Mouse (Mus musculus) adrenal gland, adult 18-20 months (tissue): ENCODE results near the gene Car9. TPM values are rescaled to one million over a fixed set of nuclear protein-coding genes. Genes with fewer than 3 reads are reported as not detected.
"Not testable (repeated sequence)": the region's sequence is repeated elsewhere in the genome, so short reads cannot be mapped to it uniquely, and the experiment has no call there.

Experiments
- DNase-seq, 2 experiments: peaks; one replicate each; pipeline ENCODE4 v3.0.0; 2021 to 2022; ENCODE audit warnings: low spot score in 2 of 2
- long read RNA-seq, 2 experiments: library from polyadenylated mRNA; stranded (forward); transcript quantifications; one replicate each; pipeline ENCODE4 v2.0.0; 2021
- total RNA-seq, 2 experiments: library from RNA; stranded (reverse); gene quantifications; 1 replicate in 1 of 2; 2 replicates in 1 of 2; pipeline ENCODE4 v1.2.3; 2021

The Car9 gene
- total RNA-seq = under 1 TPM; 0.56 to 0.61 TPM
- long read RNA-seq, experiment 1, partial matches to known transcripts = 1 of 1 reads
- long read RNA-seq, experiment 1, other reads (novel, unspliced or antisense) = 0 of 1 reads
- long read RNA-seq, experiment 2, partial matches to known transcripts = 0 of 1 reads
- long read RNA-seq, experiment 2, other reads (novel, unspliced or antisense) = 0 of 1 reads

GRCm38 (mm10) chr4:43506536-43507185 lies at the start of gene Car9:
Gene Car9 (plus strand): TSS chr4:43506966.
- DNase-seq = no peak

- no peak for DNase-seq
Observed at GRCm38 (mm10) chr4:43457124-43457523, 49.6 kb upstream of the Car9 start.

- no peak for DNase-seq
Observed at GRCm38 (mm10) chr4:43463102-43463501, 43.7 kb upstream of the Car9 start.

- DNase-seq = no peak
Observed at GRCm38 (mm10) chr4:43465935-43466334, 40.8 kb upstream of the Car9 start.

- DNase-seq = no peak
Observed at GRCm38 (mm10) chr4:43466872-43467271, 39.9 kb upstream of the Car9 start.

GRCm38 (mm10) chr4:43470301-43470700 lies 36.5 kb upstream of the Car9 start:
- DNase-seq = no peak

- no peak for DNase-seq
Observed at GRCm38 (mm10) chr4:43473636-43474035, 33.1 kb upstream of the Car9 start.

GRCm38 (mm10) chr4:43476604-43477003 lies 30.2 kb upstream of the Car9 start:
- no peak for DNase-seq

GRCm38 (mm10) chr4:43477857-43478533 lies 28.8 kb upstream of the Car9 start:
- DNase-seq = peak; percentile 79 to 81

GRCm38 (mm10) chr4:43478534-43478858 lies 28.3 kb upstream of the Car9 start:
- no peak for DNase-seq

- peak; percentile 57 to 74 for DNase-seq
Observed at GRCm38 (mm10) chr4:43478906-43479832, 27.6 kb upstream of the Car9 start.

GRCm38 (mm10) chr4:43480985-43481384 lies 25.8 kb upstream of the Car9 start:
- DNase-seq = no peak

- DNase-seq = no peak
Observed at GRCm38 (mm10) chr4:43481894-43482456, 24.8 kb upstream of the Car9 start.

GRCm38 (mm10) chr4:43482591-43482990 lies 24.2 kb upstream of the Car9 start:
- peak in 1 of 2 experiments; percentile 40 for DNase-seq

GRCm38 (mm10) chr4:43483535-43484091 lies 23.2 kb upstream of the Car9 start, which contains the start of gene Sit1:
Gene Sit1 (minus strand): TSS chr4:43483734.
- DNase-seq = no peak

- not testable (repeated sequence) for DNase-seq
Observed at GRCm38 (mm10) chr4:43485666-43486065, 21.1 kb upstream of the Car9 start.

GRCm38 (mm10) chr4:43489611-43490010 lies 17.2 kb upstream of the Car9 start:
- no peak for DNase-seq

GRCm38 (mm10) chr4:43490801-43491200 lies 16.0 kb upstream of the Car9 start:
- DNase-seq = no peak

GRCm38 (mm10) chr4:43492101-43492820 lies 14.5 kb upstream of the Car9 start:
- DNase-seq = no peak

- DNase-seq = peak; percentile 81 to 82
Observed at GRCm38 (mm10) chr4:43492821-43493185, 14.0 kb upstream of the Car9 start, which contains the start of gene Ccdc107. Gene Ccdc107 (plus strand): TSS chr4:43492900.
